Mouse (Mus musculus) hindbrain, embryonic 10.5 days (tissue): ENCODE measurements at regions not wholly inside any gene's neighbourhood (a gene's known extent, or its start where the extent isn't known, plus 50 kb on each side); places are given as distances from the start of the nearest gene placed in this dataset.

ENCODE experiments used
- DNase-seq: peaks from one replicate; pipeline ENCODE4 v3.0.0-alpha.2; 2017; ENCODE audit warnings: low spot score
- H3K27ac ChIP-seq: fragments of 300-500 bp; sonication (generic); 2 replicates; pipeline ENCODE4 v1.5.1; 2016; ENCODE audit warnings: mild to moderate bottlenecking, moderate library complexity
- H3K27me3 ChIP-seq: fragments of 300-500 bp; sonication (generic); 2 replicates; pipeline ENCODE4 v1.6.1; 2016; ENCODE audit warnings: mild to moderate bottlenecking; ENCODE audit not compliant: poor library complexity, insufficient read depth, severe bottlenecking
- H3K36me3 ChIP-seq: fragments of 300-500 bp; sonication (generic); 2 replicates; pipeline ENCODE4 v1.6.1; 2016; ENCODE audit warnings: mild to moderate bottlenecking, moderate library complexity
- H3K4me1 ChIP-seq: fragments of 300-500 bp; sonication (generic); replicated peaks from 2 replicates; pipeline ENCODE4 v1.6.1; 2016; ENCODE audit warnings: mild to moderate bottlenecking
- H3K4me3 ChIP-seq: fragments of 300-500 bp; sonication (generic); 2 replicates; pipeline ENCODE4 v1.5.1; 2016; ENCODE audit warnings: mild to moderate bottlenecking, moderate library complexity
- H3K9me3 ChIP-seq: fragments of 300-500 bp; sonication (generic); 2 replicates; pipeline ENCODE4 v1.6.1; 2016; ENCODE audit warnings: mild to moderate bottlenecking, moderate library complexity
- WGBS: fragments of 180-500 bp; shearing (Covaris S2); methylation state at CpG from one replicate; pipeline ENCODE4 v1.1.7; 2016; 5-methylcytosine and 5-hydroxymethylcytosine counted together

GRCm38 (mm10) chr13:11216671-11217330 lies 856.2 kb upstream of the Chrm3 start:
- Histone ChIP-seq H3K4me3 (no peak overlapping the region), H3K36me3 (no peaks in the 10 kb centered on the region), H3K9me3 (no peaks in the 10 kb centered on the region), H3K27ac (no peak overlapping the region), H3K4me1 (no peaks in the 10 kb centered on the region), H3K27me3 (no peaks in the 10 kb centered on the region)
- WGBS, result 93% methylated on average over 3 of the region's 3 CpGs
- no peak for DNase-seq

GRCm38 (mm10) chr13:11210109-11210508 lies 849.5 kb upstream of the Chrm3 start:
- H3K27me3 ChIP-seq, result no peaks in the 10 kb centered on the region
- no peaks in the 10 kb centered on the region for H3K36me3 ChIP-seq
- no peaks in the 10 kb centered on the region for H3K9me3 ChIP-seq
- no peak for DNase-seq
- 93% methylated on average over 1 of the region's 1 CpGs for WGBS
- no peak overlapping the region for H3K4me3 ChIP-seq
- no peaks in the 10 kb centered on the region for H3K4me1 ChIP-seq
- H3K27ac ChIP-seq, result no peak overlapping the region

- no peaks in the 10 kb centered on the region for H3K4me1 ChIP-seq
- DNase-seq, result no peak
- 91% methylated on average over 6 of the region's 6 CpGs for WGBS
- H3K27me3 ChIP-seq, result no peaks in the 10 kb centered on the region
- H3K4me3 ChIP-seq, result no peak overlapping the region
- H3K27ac ChIP-seq, result no peak overlapping the region
- no peaks in the 10 kb centered on the region for H3K36me3 ChIP-seq
- H3K9me3 ChIP-seq, result no peaks in the 10 kb centered on the region
These were observed 844.7 kb upstream of the Chrm3 start for GRCm38 (mm10) chr13:11205216-11205786.

DNA sequence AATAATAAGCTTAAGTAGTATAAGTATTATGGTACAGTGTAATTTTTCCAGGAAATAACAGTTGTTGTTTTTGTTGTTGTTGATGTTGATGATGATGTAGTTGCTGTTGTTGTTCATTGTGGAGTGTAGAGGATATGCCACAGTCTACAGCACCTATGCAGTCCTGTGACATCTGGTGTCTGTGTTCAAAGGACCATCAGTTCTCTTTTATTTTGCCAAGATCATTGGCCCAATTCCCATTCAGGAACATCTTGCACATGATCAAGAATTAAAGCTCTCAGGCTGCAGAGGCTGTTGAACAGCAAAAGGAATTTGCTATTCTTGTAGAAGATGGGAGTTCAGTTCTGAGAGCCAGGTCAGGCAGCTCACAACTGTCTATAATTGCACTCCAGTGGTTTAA lies 841.3 kb upstream of the Chrm3 start:
- no peak for DNase-seq
- Histone ChIP-seq H3K36me3 (no peaks in the 10 kb centered on the region), H3K27me3 (no peaks in the 10 kb centered on the region), H3K27ac (no peak overlapping the region), H3K4me1 (no peaks in the 10 kb centered on the region), H3K4me3 (no peak overlapping the region), H3K9me3 (no peaks in the 10 kb centered on the region)

DNA sequence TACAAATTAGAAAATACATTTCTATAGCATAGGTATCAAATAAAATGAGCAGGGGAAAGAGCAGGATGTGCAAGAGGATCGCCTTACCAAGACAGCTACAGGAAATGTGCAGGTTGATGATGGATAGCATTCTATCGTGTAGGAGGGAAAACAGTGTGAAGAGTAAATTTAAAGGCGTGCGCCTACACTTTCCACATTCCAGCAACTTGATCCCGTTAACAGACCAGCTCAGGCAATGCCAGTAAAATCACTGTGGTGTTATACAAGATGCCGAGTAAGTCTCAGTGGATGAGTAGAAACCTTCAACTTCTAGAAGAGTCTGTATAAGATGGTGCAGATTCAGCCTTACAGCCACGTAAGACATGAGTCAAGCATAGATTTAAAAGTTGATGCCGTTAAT lies 831.8 kb upstream of the Chrm3 start:
- H3K4me1 ChIP-seq, result no peaks in the 10 kb centered on the region

DNA sequence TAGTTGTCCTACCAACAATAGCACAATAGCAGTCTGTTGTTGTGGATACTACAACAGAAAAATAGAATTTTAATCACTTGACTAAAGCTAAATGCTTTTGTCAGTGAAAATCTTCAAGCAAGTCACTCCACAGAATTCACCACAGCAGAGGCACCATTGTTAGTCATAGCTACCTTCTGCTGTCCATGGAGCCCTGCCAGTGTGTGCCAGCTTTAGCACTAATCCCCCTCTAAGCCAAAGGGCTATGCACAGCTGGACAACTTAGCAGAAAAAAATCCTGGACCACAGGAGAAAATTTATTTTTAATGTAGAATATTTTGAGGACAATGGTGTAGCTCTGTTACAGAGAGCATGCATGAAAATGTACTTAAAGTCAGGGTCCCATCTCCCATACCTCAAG lies 820.5 kb upstream of the Chrm3 start:
- H3K4me3 ChIP-seq, result no peak overlapping the region
- H3K4me1 ChIP-seq, result no peaks in the 10 kb centered on the region
- DNase-seq, result no peak
- H3K36me3 ChIP-seq, result no peaks in the 10 kb centered on the region
- no peaks in the 10 kb centered on the region for H3K9me3 ChIP-seq
- H3K27me3 ChIP-seq, result no peaks in the 10 kb centered on the region
- H3K27ac ChIP-seq, result no peak overlapping the region

More for the DNA sequence above, 831.8 kb upstream of the Chrm3 start:
- H3K4me3 ChIP-seq, result no peak overlapping the region
- 84% methylated on average over 8 of the region's 8 CpGs for WGBS
- no peaks in the 10 kb centered on the region for H3K27me3 ChIP-seq
- no peaks in the 10 kb centered on the region for H3K9me3 ChIP-seq
- no peak for DNase-seq
- no peak overlapping the region for H3K27ac ChIP-seq
- no peaks in the 10 kb centered on the region for H3K36me3 ChIP-seq

- H3K9me3 ChIP-seq, result no peaks in the 10 kb centered on the region
- H3K4me1 ChIP-seq, result no peaks in the 10 kb centered on the region
- H3K4me3 ChIP-seq, result no peak overlapping the region
- no peaks in the 10 kb centered on the region for H3K27me3 ChIP-seq
- no peak overlapping the region for H3K27ac ChIP-seq
- WGBS, result 83% methylated on average over 1 of the region's 1 CpGs
- no peaks in the 10 kb centered on the region for H3K36me3 ChIP-seq
- no peak for DNase-seq
These were observed 819.7 kb upstream of the Chrm3 start for GRCm38 (mm10) chr13:11180356-11180755.

DNA sequence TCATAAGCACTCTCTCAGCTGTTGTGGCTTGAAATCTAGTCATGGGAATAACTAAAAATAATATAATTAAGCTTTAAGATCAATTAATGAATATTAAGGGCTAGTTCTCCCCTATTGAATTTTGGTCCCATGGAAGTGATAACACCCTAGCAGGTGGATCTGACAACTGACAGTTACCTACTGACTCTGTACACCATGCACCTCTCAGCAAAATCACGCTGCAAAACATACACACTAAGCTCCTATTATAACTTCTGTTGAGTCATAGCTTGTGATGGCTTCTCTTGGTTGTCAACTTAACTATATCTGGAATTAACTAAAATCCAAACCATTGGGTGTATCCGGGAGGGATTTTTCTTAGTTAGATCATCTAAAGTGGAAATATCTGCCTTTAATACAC lies 817.9 kb upstream of the Chrm3 start:
- Histone ChIP-seq H3K4me3 (no peak overlapping the region), H3K4me1 (no peaks in the 10 kb centered on the region), H3K27me3 (no peaks in the 10 kb centered on the region), H3K9me3 (no peaks in the 10 kb centered on the region), H3K36me3 (no peaks in the 10 kb centered on the region), H3K27ac (no peak overlapping the region)
- WGBS, result 91% methylated on average over 2 of the region's 2 CpGs
- DNase-seq, result no peak

DNA sequence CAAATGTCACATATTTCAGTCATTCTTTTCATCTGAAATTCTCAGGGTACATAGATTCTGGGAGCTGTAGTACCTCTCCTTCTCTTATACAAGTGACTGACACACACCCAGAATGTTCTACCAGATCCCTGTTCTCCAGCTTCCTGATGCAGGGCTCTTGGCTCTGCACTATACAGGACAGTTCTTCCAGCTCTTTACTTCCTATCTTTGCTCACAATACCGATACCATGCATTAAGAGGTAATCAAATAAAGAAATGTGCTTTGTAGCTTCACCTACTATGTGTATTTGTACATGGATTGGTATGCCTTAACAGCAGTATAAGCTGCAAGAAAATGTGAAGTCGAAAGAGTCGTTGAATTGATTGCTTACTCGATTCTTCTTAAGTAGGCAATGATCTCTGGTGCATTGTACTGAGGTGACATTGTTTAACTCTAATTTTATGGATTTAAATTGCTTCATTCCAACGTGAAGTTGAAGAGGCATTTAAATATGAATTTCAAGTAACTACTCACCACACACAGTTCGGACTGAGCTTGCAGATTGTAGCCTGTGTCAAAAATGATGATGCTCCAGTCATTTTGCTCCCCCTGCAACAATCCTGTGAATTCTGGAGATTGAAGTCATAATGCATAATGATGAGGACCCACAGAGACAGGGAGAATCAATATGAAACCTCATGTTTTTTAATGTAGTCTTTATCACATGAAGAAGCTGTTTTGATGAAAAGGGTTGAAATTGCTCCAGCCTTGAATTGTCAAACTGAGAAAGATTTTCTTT lies 817.2 kb upstream of the Chrm3 start:
- 85% methylated on average over 6 of the region's 6 CpGs for WGBS
- Histone ChIP-seq H3K4me1 (no peaks in the 10 kb centered on the region), H3K27ac (no peak overlapping the region), H3K4me3 (no peak overlapping the region), H3K36me3 (no peaks in the 10 kb centered on the region), H3K9me3 (no peaks in the 10 kb centered on the region), H3K27me3 (no peaks in the 10 kb centered on the region)
- DNase-seq, result no peak

GRCm38 (mm10) chr13:11167115-11167514 lies 806.5 kb upstream of the Chrm3 start:
- 81% methylated on average over 5 of the region's 5 CpGs for WGBS
- H3K27me3 ChIP-seq, result no peaks in the 10 kb centered on the region
- no peak for DNase-seq
- H3K4me1 ChIP-seq, result no peaks in the 10 kb centered on the region
- no peaks in the 10 kb centered on the region for H3K36me3 ChIP-seq
- H3K27ac ChIP-seq, result no peak overlapping the region
- no peak overlapping the region for H3K4me3 ChIP-seq
- 0 out of 2 replicates have a peak, but pooled peaks cover 2% of the 10 kb centered on the region for H3K9me3 ChIP-seq

GRCm38 (mm10) chr13:11164130-11164529 lies 803.5 kb upstream of the Chrm3 start:
- no peaks in the 10 kb centered on the region for H3K36me3 ChIP-seq
- H3K27me3 ChIP-seq, result no peaks in the 10 kb centered on the region
- H3K4me3 ChIP-seq, result no peak overlapping the region
- no peaks in the 10 kb centered on the region for H3K9me3 ChIP-seq
- no peak overlapping the region for H3K27ac ChIP-seq
- no peaks in the 10 kb centered on the region for H3K4me1 ChIP-seq
- no peak for DNase-seq
- WGBS, result 73% methylated on average over 3 of the region's 3 CpGs

DNA sequence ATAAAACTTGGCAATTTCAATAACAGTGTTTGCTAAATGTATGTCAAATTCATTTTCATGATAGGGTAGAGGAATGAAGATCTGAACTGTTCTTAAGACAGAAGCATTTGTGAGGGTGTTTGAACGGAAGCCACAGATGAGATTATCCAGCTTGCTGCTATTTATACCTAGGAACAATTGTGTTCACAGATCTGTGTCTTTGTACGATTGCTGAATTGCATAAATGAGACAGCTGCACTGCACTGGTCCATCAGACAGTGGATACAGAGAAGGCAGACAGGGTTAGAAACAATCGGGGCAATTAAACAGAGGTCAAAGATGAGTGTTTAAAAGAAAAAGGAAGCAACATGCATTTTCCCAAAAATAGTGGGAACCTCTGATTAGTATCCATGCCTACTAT lies 786.6 kb upstream of the Chrm3 start:
- DNase-seq, result no peak
- WGBS, result 81% methylated on average over 3 of the region's 3 CpGs

DNA sequence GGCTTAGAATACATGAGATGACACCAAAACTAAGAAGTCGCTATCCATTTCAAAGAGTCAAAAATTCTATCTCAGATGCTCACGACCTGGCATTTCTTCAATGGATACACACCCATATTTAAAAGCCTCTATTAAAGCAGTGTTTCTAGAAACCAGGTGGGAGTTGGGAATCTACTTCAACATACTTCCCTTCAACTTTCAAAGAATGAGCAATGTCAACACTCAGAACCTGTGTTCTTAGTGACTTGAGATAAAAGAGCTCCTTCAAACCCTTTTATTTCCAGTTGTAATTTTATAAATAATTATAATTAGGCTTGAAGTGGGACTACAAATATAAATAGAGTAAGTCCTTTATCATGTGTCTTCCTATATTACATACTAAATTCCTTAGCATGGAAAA lies 747.0 kb upstream of the Chrm3 start:
- 92% methylated on average over 2 of the region's 2 CpGs for WGBS
- no peaks in the 10 kb centered on the region for H3K36me3 ChIP-seq

More for the DNA sequence above, 786.6 kb upstream of the Chrm3 start:
- no peaks in the 10 kb centered on the region for H3K9me3 ChIP-seq
- H3K27me3 ChIP-seq, result no peaks in the 10 kb centered on the region
- H3K27ac ChIP-seq, result no peak overlapping the region
- H3K36me3 ChIP-seq, result no peaks in the 10 kb centered on the region
- no peak overlapping the region for H3K4me3 ChIP-seq
- H3K4me1 ChIP-seq, result no peaks in the 10 kb centered on the region

More for the DNA sequence above, 747.0 kb upstream of the Chrm3 start:
- H3K9me3 ChIP-seq, result no peaks in the 10 kb centered on the region
- H3K27me3 ChIP-seq, result no peaks in the 10 kb centered on the region
- H3K27ac ChIP-seq, result no peak overlapping the region
- no peak for DNase-seq
- no peak overlapping the region for H3K4me3 ChIP-seq
- H3K4me1 ChIP-seq, result no peaks in the 10 kb centered on the region
